Mouse (Mus musculus): ENCODE data around the gene Iqcd. TPM values are rescaled to one million over a fixed set of nuclear protein-coding genes. Genes with fewer than 3 reads are reported as not detected.

Gene Iqcd
- total RNA-seq, 2 experiments from 2014 or later, result 0.91 to 1.2 TPM

DNA sequence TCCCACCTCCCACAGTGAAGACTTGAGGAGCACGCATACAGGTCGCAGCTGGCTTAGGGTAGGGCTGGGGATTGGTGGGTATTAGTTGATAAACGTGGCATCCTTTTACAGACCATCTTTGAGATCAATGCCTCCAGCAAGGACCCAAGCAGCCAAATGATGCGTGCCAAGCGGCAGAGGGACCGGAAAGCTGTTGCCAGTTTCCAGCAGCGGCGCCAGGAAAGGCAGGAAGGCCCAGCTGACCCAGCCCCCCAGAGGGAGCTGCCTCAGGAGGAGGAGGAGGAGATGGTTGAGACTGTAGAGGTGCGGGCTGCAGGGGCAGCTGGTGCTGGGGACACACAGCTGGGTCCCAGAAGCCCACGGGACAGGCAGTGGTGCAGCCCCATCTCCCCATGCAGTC lies 35.6 kb downstream of the Iqcd start:
- peak in 1 of 2 experiments; percentile 65 for DNase-seq (ENCODE audit: low spot score in 2 of 2)

DNA sequence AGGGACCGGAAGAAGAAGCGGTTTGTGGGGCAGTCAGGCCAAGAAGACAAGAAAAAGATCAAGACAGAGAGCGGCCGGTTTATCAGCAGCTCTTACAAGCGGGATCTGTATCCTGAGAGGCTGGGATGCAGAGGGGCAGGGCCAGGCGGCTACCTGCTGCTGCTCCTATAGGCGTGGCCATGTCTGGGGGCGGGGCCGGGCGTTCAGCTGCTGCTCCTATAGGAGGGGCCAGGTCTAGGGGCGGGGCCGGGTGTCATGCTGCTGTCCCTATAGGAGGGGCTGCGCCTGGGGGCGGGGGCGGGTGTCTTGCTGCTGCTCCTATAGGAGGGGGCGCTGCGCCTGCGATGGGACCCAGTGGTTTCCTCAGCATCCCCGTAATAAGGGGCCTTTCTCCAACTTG lies 37.6 kb downstream of the Iqcd start:
- no peak for DNase-seq (ENCODE audit: low spot score in 2 of 2)

DNA sequence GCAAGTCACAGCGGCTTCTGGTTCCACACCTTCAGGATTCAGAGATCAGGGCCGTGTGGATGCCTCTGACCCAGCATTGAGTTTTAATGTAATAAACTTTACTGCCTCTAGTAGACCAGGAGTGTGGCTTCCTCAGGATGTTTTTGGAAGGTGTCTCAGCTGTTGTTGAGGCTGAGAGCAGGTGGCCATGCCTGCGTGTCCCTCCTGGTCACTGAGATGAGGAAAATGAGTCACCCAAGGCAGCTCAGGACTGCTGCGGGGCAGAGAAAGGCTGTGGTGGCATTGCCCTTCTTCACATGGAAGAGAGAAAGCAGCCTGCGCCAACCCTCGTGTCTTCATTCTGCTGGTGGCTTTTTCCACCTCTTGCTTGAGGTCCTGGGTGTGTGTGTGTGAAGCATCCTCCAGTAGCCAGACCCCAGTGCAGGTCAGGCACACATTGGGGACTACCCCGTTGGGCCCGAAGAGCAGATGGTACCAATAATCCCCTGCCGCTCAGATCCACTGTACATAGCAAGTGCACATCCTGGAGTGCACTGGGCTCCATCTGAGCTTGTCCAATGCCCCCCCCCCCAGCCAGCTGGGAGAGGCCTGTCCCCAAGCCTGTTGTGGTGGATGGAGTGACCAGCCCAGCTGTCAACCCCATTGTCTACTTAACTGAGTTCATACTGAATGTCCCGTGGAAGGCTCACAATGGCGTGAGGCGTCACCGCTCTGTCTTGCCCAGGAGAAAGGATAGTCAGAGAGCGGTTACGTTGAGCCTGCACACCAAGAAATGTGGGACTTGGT lies 38.9 kb downstream of the Iqcd start:
- DNase-seq (ENCODE audit: low spot score in 2 of 2), result no peak

DNA sequence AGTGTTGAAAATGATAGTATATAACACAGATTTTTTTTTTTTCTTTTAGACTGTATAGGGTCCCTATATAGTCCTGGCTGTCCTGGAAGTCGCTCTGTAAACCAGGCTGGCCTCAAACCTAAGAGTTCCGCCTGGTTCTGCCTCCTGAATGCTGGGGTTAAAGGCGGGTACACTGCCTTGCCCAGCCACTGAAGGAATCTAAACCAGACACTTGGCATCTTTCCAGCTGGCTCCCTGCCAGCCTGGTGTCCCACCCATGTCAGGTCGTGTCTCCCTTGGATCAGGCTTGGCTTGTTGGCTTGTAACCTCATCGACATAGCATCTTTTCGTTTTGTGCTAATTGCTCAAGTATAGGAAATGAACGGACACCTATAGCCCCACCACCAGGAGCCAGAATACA lies 39.8 kb downstream of the Iqcd start:
- DNase-seq (ENCODE audit: low spot score in 2 of 2), result no peak

DNA sequence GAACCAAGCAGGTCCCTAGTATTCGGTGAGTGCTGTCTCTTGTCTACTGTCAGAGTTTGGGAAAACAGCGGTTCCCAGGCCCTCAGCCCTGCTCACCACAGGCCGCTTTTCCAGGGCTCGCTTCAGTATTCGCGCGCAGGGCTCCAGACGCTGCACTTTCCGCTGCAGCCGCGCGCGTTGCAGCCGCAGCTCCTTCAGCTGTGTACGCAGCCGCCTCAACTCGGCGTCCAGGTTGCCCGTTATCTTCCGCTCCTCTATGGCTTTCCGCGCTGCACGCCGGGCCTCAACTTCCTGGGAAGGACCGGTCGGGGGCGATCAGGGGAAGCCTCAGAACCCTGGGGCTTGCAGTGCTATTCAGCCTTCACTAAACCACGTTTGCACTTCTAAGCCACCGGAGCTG lies 42.3 kb downstream of the Iqcd start:
- no peak for DNase-seq (ENCODE audit: low spot score in 2 of 2)

DNA sequence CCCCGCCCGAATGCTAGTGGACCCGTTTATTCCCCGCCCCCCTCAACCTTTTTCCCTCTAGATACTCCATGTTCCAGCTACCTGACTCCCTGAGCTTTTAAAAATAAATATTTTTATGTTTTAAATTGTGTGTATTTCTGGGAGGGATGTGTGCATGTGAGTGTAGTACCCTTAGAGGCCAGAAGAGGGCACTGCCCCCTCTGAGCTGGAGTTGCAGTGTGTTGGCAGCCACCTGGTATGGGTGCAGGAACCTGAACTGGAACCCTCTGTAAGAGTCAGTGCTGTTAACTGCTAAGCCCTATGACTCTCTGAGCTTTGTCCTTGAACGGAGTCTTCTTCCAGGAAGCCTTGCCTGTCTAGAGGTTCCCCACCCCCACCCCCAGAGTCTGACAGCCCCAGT lies 43.1 kb downstream of the Iqcd start:
- no peak for DNase-seq (ENCODE audit: low spot score in 2 of 2)

DNA sequence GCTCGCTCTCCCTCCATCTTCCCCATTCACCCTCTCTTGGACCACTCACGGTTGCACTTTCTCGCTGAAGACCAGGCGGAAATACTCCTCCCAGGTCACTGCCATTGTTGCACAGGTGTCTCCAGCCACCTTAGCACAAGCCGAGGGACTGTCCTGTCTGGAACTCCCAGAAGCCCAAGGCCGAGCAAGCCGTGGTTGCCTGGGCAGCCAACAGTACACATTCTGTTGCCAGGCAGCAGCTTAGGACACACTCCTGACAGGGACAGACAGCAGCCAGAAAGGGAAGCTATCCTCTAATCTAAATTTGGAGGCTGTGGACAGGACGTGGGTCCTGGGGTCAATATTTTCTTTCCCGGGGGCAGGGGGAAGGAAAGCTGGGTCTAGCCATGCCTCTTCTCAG lies 45.3 kb downstream of the Iqcd start, which contains the start of gene Cfap73:
TSS of gene Cfap73 (minus strand) at position 105 of the 400 bp plus-strand sequence.
- DNase-seq (ENCODE audit: low spot score in 2 of 2), result no peak

DNA sequence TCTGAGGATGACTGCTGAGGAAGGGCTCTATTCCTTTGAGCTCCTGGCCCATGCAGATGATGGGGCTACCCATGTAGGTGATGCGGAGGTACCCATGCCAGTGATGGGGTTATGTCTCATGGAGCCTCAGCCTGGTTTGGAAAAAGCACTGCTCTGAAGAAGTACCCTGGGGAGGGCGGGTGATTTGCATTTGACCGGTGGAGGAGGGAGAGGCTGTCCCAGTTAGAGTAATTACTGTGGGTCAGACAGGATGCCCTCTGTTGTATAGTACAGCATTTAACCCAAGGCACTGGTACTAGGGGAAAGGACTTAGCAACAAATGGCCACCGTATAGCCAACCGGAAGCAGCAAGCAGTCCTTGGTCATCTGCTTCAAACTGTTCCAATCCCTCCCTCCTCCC lies 46.0 kb downstream of the Iqcd start:
- DNase-seq (ENCODE audit: low spot score in 2 of 2), result no peak

DNA sequence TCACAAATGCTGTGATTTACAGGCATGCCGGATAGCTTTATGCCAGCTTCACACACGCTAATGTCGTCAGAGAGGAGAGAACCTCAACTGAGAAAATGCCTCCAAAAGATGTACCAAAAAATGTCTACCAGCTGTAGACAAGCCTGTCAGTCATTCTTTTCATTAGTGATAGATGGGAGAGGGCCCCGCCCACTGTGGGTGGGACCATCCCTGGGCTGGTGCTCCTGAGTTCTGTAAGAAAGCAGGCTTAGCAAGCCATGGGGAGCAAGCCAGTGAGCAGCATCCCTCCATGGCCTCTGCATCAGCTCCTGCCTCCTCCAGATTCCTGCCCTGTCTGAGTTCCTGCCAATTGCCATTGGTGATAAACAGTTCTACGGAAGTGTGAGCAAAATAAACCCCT lies 46.8 kb downstream of the Iqcd start:
- no peak for DNase-seq (ENCODE audit: low spot score in 2 of 2)

DNA sequence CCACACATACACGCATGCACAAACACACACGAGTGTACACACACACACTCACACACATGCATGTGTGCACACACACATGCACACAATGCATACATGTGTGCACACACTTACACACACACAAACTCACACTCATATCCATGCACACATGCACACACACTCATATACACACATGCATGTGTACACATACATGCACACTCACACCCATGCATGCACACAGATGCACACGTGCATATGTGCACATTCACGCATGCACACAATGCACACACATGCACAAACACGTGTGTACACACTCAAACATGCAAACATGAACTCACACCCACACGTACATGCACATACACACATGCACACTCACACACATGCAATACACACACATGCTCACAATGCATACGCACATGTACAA lies 51.3 kb downstream of the Iqcd start:
- no peak for DNase-seq (ENCODE audit: low spot score in 2 of 2)

DNA sequence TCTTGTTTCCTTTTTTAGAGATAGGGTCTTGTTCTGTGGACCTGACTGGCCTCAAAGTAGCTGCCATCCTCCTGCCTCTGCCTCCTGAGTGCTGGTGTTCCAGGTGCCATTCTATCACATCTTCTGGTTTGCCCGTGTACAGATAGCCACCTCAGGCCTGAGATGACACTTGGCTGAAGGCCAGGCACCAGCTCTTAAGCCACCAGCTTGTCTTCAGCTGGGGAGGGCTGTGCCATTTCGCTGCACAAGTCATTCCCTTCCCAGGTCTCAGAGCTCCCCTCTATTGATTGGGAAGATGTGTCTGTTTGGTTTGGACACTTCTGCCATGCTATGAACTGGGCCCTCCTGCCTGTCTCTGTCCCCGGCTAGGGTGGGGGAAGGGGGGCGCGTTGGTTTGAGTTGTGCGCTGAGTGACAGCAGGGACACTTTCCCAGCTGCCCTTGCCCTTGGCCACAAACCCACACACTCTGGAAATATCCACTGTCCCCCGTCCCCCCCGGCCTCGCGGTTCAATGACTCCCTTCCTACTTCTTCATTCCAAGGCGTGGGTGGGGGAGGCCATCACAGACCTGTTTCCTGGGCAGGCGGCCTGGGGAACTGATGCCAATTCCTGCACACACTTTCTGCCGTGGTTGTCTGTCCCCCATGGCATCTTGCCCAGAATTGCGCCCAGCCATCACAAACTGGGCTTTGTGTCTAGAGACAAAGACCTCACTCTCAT lies 54.7 kb downstream of the Iqcd start:
- DNase-seq (ENCODE audit: low spot score in 2 of 2), result peak in 1 of 2 experiments; percentile 46

DNA sequence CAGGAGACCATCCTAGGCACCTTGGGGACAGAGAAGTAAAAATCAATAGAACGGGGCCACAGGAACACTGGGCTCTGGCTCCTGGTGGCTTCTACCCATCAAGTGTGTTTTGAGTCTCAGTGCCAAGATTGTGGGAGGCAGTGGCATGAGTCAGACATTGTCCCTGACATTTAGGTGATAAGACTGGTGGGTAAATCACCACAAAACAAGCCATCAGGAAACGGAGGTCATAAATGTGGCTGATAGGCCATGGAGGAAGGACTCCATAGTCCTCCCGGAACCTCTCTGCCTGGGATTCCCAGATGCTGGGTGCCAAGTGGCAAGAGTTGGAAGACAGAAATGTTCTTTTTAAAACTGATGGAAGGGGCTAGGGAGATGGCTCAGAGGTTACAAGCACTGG lies 55.4 kb downstream of the Iqcd start:
- DNase-seq (ENCODE audit: low spot score in 2 of 2), result no peak

DNA sequence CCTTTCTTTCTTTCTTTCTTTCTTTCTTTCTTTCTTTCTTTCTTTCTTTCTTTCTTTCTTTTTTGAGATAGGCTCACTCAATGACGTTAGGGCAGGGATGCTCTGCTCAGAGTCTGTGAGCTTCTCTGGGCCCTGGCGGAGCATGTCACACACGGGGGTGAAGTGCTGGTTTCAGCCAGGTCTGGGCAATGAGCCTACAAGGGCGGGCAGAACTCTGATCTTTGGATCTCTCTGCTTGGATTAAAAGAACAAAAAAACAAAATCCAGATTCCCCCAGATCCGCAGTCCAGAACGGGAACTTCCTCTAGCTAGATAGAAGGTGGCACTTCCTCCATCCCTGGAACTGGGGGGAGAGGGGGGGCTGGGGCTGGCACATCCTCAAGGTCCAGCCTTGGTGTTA lies 57.0 kb downstream of the Iqcd start:
- DNase-seq (ENCODE audit: low spot score in 2 of 2), result peak in 1 of 2 experiments; percentile 41

DNA sequence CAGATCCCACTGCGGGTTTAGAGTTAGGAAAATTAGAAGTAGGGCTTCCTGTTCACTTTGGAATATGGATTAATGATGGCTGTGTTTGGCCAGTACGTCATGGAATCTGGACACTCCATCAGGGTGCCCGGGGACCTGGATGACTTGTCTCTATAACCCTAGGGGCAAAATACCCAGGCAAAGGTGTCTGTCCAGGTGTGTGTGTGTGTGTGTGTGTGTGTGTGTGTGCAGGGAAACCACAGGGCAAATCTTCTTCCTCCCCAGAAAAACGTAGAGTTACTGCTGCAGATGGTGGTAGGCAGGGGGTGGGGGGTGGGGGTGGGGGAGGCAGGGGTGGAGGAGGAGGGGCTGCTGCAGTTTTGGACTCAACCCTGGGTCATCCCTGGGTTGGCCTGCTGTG lies 58.5 kb downstream of the Iqcd start:
- no peak for DNase-seq (ENCODE audit: low spot score in 2 of 2)

DNA sequence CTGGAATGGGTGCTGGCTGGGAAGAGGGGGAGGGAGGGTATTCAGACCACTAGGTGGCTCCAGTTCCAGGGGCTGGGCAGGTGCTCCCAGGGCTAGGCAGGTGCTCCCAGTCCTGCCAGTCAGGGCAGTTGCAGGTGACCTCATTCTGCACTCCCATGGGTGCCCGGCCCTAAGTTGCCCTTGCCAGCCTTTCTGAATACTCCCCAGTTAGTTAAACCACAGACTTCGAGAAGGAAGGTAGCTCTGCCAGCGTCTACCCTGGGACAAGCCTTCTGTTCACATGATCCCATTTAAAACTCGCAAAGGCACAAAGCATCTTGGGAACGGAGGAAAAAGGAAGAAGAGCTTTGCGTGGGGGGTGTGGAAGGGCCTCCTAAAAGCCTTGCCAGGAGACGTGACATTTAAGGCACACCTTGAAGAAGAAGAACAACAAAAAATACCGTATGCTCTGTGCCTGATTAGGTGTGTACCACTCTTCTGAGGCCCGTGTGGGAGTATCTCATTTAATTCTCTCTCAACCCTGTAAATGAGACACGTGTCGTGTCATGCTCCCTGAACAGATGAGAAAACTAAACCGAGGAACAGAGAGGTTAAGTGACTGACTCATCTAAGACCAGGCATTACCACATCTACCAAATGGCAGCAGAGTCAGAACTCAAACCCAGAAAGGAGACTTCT lies 59.1 kb downstream of the Iqcd start:
- peak in 1 of 2 experiments; percentile 23 for DNase-seq (ENCODE audit: low spot score in 2 of 2)

DNA sequence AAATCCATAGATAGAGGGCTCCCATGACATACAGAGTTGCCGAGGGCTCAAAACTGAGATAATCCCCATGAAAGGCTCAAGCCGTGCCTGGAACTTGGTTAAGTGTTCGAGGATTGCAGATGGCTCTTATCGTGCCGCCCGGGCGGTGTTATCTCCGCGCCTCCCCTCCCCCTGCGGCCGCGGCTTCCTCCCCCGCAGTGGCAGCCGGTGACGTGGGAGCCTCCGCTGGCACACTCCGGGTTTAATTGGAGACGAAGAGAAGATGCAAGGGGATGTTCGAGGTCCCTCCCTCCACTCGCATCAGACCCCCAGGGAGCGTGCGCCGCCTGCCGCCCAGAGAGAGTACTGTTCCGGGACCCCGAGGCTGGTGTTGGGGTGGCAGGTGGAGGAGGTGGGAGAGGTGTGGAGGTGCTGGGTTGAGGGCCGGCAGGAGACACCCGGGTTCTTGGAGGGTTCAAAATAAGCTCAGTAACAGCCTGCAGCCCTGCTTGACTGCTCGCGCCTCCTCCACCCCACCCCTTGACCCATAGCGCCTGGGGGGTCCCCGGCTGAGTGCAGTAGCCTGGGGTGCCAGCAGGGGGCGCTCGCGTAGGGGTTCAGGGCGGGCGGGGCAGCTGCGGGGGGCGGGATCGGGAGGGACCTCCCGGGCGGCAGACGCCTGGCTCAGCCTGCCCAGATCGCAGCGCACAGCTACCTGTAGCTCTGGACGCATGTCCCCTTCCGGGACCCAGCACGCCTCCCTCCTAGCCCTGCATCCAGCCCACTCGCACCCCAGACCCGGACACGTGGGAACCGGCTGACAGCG lies 60.0 kb downstream of the Iqcd start, which contains the start of gene Rasal1:
TSS of gene Rasal1 (plus strand) at position 244 of the 805 bp plus-strand sequence.
- peak; percentile 80 to 86 for DNase-seq (ENCODE audit: low spot score in 2 of 2)

DNA sequence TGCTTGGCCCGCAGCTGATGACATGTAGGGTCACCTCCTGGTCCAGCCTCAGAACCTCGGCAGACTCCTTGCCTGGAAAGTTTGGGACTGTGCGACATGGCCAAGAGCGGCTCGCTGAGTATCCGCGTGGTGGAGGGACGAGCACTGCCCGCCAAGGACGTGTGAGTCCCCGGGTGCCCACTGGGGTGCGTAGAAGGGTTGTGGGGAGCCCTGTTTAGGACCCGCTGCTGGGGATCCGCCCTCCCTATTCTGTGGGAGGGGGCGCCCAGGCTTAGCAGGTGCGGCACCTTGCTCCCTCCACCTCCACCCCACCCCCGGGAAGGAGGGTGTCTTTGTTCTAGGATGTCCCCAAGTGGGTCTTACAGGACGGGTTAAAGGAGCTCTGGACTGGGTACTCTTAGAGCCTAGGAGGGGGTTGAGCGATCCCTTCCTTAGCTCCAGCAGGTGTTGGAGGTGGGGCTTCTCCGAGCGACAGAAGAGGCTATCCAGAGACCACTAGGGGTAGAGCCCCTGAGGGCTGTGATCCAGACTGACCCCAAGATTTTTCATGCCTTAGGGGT lies 60.6 kb downstream of the Iqcd start:
- DNase-seq (ENCODE audit: low spot score in 2 of 2), result peak; percentile 62 to 64

DNA sequence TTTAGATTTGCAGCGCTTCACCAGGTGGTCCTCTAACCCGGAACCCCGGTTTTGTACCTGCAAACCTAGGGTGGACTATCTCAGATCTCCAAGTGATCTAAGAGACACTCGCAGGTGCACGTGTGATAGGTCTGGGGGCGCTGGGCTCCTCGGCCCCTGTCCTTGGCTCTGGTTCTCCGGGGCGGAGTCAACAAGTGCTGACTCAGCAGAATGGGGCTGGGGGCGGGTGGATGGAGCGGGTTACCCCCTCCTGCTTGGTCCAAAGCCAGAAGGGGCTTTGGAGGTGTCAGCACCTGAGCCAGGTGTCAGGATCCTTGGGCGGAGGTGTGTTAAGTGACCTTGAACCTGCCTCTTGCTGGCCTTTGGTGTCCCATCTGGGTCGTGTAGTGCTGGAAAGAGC lies 61.1 kb downstream of the Iqcd start:
- peak in 1 of 2 experiments; percentile 30 for DNase-seq (ENCODE audit: low spot score in 2 of 2)

DNA sequence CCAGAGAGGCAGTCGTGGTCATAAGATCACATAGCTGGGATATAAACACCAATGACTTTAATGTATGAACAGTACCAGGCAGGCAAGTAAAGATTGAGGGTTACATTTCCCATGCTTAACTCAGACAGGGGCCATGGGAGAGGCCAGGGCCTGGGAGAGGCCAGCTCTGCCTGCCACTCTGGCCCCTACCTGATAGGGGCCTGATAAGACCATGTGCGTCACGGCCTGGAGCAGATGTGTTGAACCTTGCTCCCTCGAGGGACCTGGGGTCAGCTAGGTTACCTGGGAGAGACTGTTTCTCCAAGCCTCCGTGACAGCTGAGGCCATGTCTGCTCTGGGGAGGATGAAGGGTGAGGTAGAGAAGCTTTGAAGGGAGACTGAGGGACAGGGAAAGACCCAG lies 62.4 kb downstream of the Iqcd start:
- no peak for DNase-seq (ENCODE audit: low spot score in 2 of 2)

DNA sequence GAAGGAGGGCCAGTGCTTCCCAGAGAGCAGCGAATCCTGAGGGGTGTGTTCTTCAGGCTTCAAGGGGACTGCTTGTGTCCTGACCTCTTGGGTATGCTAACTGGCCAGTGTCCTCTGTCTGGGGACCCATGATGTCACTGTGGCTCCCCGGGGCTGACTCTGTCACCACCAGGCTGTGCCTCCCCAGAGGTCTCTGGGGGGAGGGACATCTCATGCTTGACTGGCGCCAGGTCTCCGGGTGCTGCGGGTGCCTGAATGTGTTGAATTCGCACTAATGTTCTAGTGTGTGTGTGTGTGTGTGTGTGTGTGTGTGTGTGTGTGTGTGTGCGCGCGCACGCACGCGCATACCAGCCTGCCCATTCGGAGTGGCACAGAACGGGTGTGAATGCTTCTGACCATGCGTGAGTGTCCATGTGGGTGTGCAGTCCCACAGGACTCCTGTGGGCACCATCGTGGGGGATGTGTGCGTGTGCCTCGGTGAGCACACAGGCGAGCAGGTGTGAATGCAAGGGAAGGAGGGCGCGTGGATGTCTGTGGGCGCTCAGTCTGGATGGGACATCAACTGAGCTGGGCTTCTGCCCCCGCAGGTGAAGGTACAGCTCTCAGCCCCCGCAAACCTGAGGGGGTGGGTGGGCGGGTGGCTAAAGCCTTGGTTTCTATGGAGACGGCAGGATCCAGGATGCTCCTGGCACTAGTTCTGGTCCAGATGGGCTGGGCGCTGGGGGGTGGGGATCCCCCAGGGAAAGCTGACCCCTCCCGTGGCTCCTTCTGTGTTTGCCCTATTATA lies 64.3 kb downstream of the Iqcd start:
- DNase-seq (ENCODE audit: low spot score in 2 of 2), result no peak
